Mouse (Mus musculus): ENCODE measurements at regions not wholly inside any gene's neighbourhood (a gene's known extent, or its start where the extent isn't known, plus 50 kb on each side); places are given as distances from the start of the nearest gene placed in this dataset.
A peak's percentile ranks its signal among the peaks of the same experiment; 100 is the strongest.

- no peak for DNase-seq
These were observed 78.0 kb upstream of the Akt3 start for GRCm38 (mm10) chr1:177335961-177336360.

GRCm38 (mm10) chr1:177323366-177323765 is 65.4 kb upstream of the Akt3 start:
- DNase-seq = peak in 1 of 2 experiments; percentile 8

- DNase-seq = peak; percentile 47 to 48
These were observed 64.8 kb upstream of the Akt3 start for GRCm38 (mm10) chr1:177322745-177323299.

GRCm38 (mm10) chr1:177322307-177322685 is 64.3 kb upstream of the Akt3 start:
- no peak for DNase-seq

- DNase-seq = peak; percentile 15
These were observed 63.8 kb upstream of the Akt3 start for GRCm38 (mm10) chr1:177321655-177322306.

GRCm38 (mm10) chr1:177308213-177308872 is 50.3 kb upstream of the Akt3 start:
- no peak for DNase-seq
